Mouse (Mus musculus) heart, embryonic 11.5 days (tissue): ENCODE measurements around the gene Taar8c. TPM values are rescaled to one million over a fixed set of nuclear protein-coding genes. Genes with fewer than 3 reads are reported as not detected.
"Not testable (repeated sequence)": the region's sequence is repeated elsewhere in the genome, so short reads cannot be mapped to it uniquely, and the experiment has no call there.

ENCODE experiments used
- ATAC-seq: fragments of 200-750 bp; cut with Nextera tagmentation; replicated peaks from 2 replicates; pipeline ENCODE4 v1.8.0; 2017; ENCODE audit warnings: moderate library complexity; ENCODE audit not compliant: insufficient number of reproducible peaks, low FRiP score, low TSS enrichment
- H3K27ac ChIP-seq: fragments of 300-500 bp; sonication (generic); 2 replicates; pipeline ENCODE4 v1.5.1; 2014; ENCODE audit warnings: mild to moderate bottlenecking, low read depth, low read length
- H3K27me3 ChIP-seq: fragments of 300-500 bp; sonication (generic); 2 replicates; pipeline ENCODE4 v1.6.1; 2014; ENCODE audit warnings: mild to moderate bottlenecking, low read length, mixed read lengths; ENCODE audit not compliant: control insufficient read depth, insufficient read depth
- H3K36me3 ChIP-seq: fragments of 300-500 bp; sonication (generic); 2 replicates; pipeline ENCODE4 v1.6.1; 2014; ENCODE audit warnings: mild to moderate bottlenecking, low read length, moderate library complexity, mixed read lengths; ENCODE audit not compliant: control insufficient read depth, insufficient read depth
- H3K4me1 ChIP-seq: fragments of 300-500 bp; sonication (generic); 2 replicates; pipeline ENCODE4 v1.6.1; 2014; ENCODE audit warnings: low read length; ENCODE audit not compliant: control insufficient read depth, insufficient read depth
- H3K4me2 ChIP-seq: fragments of 300-500 bp; sonication (generic); 2 replicates; pipeline ENCODE4 v1.6.1; 2014; ENCODE audit warnings: mild to moderate bottlenecking, moderate library complexity
- H3K4me3 ChIP-seq: fragments of 300-500 bp; sonication (generic); 2 replicates; pipeline ENCODE4 v1.5.1; 2014; ENCODE audit warnings: low read depth, low read length
- H3K9ac ChIP-seq: fragments of 300-500 bp; sonication (generic); 2 replicates; pipeline ENCODE4 v1.6.1; 2014; ENCODE audit warnings: mild to moderate bottlenecking, low read depth, low read length, moderate library complexity
- H3K9me3 ChIP-seq: fragments of 300-500 bp; sonication (generic); replicated peaks from 2 replicates; pipeline ENCODE4 v1.6.1; 2016; ENCODE audit warnings: low read length; ENCODE audit not compliant: control insufficient read depth
- WGBS: fragments of 180-500 bp; shearing (Covaris S2); extraction: QIAGEN DNeasy Blood & Tissue Kit; methylation state at CpG from one replicate; pipeline ENCODE4 v1.1.7; 2014; ENCODE audit not compliant: insufficient replicate concordance; 5-methylcytosine and 5-hydroxymethylcytosine counted together
- polyA plus RNA-seq: library from polyadenylated mRNA; unstranded; fragments of >200 nt; fragmentation: Nextera tagmentation; extraction: Ambion mirVana; gene quantifications from 2 replicates; pipeline ENCODE4 v1.2.1, GENCODE M21; 2014

The Taar8c gene
- polyA plus RNA-seq, 1 experiment from 2014 or later, result not detected

- Histone ChIP-seq H3K4me2 (peak overlapping the region; percentile 47; the same call in 1 of the 2 replicates), H3K27ac (no peak overlapping the region), H3K9ac (no peak overlapping the region), H3K4me3 (peak overlapping the region; percentile 17; the same call in 1 of the 2 replicates), H3K36me3 (no peaks in the 10 kb centered on the region), H3K9me3 (no peaks in the 10 kb centered on the region), H3K27me3 (no peaks in the 10 kb centered on the region), H3K4me1 (peaks cover 7% of the 10 kb centered on the region; the same call in 1 of the 2 replicates)
- ATAC-seq, result no peak
- WGBS, result 29% methylated on average over 9 of the region's 9 CpGs
These were observed 29.9 kb upstream of the Taar8c start for GRCm38 (mm10) chr10:24131451-24132262.

- Histone ChIP-seq H3K27me3 (no peaks in the 10 kb centered on the region), H3K9me3 (no peaks in the 10 kb centered on the region), H3K9ac (no peak overlapping the region), H3K4me1 (no peaks in the 10 kb centered on the region), H3K4me3 (no peak overlapping the region), H3K4me2 (no peak overlapping the region), H3K27ac (no peak overlapping the region), H3K36me3 (no peaks in the 10 kb centered on the region)
- no peak for ATAC-seq
- 46% methylated on average over 6 of the region's 6 CpGs for WGBS
These were observed 9.5 kb upstream of the Taar8c start for GRCm38 (mm10) chr10:24111116-24111778.

DNA sequence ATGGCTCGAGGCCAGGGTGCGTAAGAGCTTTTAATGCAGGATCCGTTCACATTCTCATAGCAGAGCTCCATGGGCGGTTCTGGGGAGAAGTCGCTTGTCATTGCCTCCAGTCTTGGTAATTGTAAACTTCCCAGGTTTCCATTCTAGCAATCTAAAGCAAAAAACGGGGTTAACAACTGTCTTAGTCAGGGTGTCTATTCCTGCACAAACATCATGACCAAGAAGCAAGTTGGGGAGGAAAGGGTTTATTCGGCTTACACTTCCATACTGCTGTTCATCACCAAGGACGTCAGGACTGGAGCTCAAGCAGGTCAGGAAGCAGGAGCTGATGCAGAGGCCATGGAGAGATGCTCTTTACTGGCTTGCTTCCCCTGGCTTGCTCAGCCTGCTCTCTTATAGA, 7.7 kb upstream of the Taar8c start, which contains the start of gene Taar9:
TSS of gene Taar9 (minus strand) at position 101 of the 400 bp plus-strand sequence.
- not testable (repeated sequence) for H3K27ac ChIP-seq, H3K4me1 ChIP-seq, H3K4me3 ChIP-seq, H3K9ac ChIP-seq, H3K4me2 ChIP-seq, ATAC-seq, H3K27me3 ChIP-seq, H3K9me3 ChIP-seq, H3K36me3 ChIP-seq
- WGBS, result 77% methylated on average over 8 of the region's 8 CpGs

- Histone ChIP-seq H3K9ac (no peak overlapping the region), H3K27ac (no peak overlapping the region), H3K36me3 (no peaks in the 10 kb centered on the region), H3K4me3 (no peak overlapping the region), H3K4me1 (no peaks in the 10 kb centered on the region), H3K4me2 (no peak overlapping the region), H3K27me3 (no peaks in the 10 kb centered on the region), H3K9me3 (no peaks in the 10 kb centered on the region)
- WGBS, result 66% methylated on average over 3 of the region's 3 CpGs
- no peak for ATAC-seq
These were observed 6.5 kb upstream of the Taar8c start for GRCm38 (mm10) chr10:24108236-24108635.

DNA sequence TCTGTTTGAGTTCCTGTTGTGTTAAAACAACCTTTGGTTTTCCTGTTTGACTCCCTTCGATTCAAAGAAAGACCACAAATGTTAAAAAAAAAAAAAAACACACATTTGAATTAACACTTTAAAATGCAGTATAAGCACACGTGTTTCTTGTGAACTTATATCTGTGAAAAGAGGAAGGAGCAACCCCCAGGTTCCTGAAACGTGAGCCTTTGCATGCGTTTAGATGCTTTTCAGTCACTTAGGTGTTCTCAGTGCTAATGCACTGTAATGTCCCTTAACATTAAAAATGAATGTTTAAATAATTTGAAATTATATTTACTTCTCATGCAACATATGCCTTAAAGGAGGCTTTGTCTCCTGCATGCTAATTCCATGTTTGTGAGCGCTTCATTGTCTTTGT, 6.0 kb upstream of the Taar8c start:
- no peak for ATAC-seq
- WGBS, result 59% methylated on average over 5 of the region's 5 CpGs

GRCm38 (mm10) chr10:24103299-24103698, 1.6 kb upstream of the Taar8c start:
- H3K9me3 ChIP-seq, H3K4me2 ChIP-seq, H3K27ac ChIP-seq, H3K36me3 ChIP-seq, H3K9ac ChIP-seq, H3K4me3 ChIP-seq, ATAC-seq, H3K4me1 ChIP-seq, H3K27me3 ChIP-seq: not testable (repeated sequence)
- WGBS, result 30% methylated on average over 1 of the region's 1 CpGs

More for the DNA sequence above, 6.0 kb upstream of the Taar8c start:
- H3K27ac ChIP-seq, result no peak overlapping the region
- H3K9me3 ChIP-seq, result no peaks in the 10 kb centered on the region
- H3K36me3 ChIP-seq, result no peaks in the 10 kb centered on the region
- no peak overlapping the region for H3K4me2 ChIP-seq
- no peak overlapping the region for H3K9ac ChIP-seq
- no peak overlapping the region for H3K4me3 ChIP-seq
- no peaks in the 10 kb centered on the region for H3K4me1 ChIP-seq
- no peaks in the 10 kb centered on the region for H3K27me3 ChIP-seq

DNA sequence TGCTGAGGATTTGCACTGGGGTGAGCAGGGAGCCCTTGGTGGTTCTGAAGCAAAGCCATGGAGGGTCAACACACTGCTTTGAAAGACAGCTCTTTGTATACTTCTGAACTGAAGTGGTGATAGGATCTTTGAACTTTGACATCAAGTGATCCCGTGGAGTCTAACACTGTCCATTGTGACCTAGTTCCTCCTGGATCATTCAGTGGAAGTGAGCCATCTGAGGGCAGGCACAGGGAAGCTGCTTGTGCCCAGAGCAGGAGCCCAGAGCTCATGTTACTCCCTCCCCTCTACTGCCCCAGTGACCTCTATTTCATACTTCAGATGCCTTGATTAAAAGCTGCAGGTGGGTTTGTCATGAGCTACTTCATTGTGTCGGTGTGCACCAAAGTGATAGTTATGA, 4.7 kb downstream of the Taar8c start:
- H3K27me3 ChIP-seq, ATAC-seq, H3K4me1 ChIP-seq, H3K4me2 ChIP-seq, H3K4me3 ChIP-seq, H3K27ac ChIP-seq, H3K36me3 ChIP-seq, H3K9me3 ChIP-seq, H3K9ac ChIP-seq: not testable (repeated sequence)
- 49% methylated on average over 2 of the region's 2 CpGs for WGBS

- Histone ChIP-seq H3K9ac (no peak within 1 kb of the TSS), H3K27me3 (no peaks in the 10 kb centered on the region), H3K27ac (no peak within 1 kb of the TSS), H3K4me3 (no peak within 1 kb of the TSS), H3K9me3 (no peaks in the 10 kb centered on the region), H3K36me3 (no peaks in the 10 kb centered on the region), H3K4me2 (no peak within 1 kb of the TSS), H3K4me1 (no peaks in the 10 kb centered on the region)
- 64% methylated on average over 2 of the region's 2 CpGs for WGBS
- ATAC-seq, result no peak
These were observed 9.5 kb downstream of the Taar8c start, which contains the start of gene Taar8b for GRCm38 (mm10) chr10:24092194-24092593. Taar8b (minus strand) TSS chr10:24092294.
